Mouse (Mus musculus): ENCODE data around the gene Vmn1r28. TPM values are rescaled to one million over a fixed set of nuclear protein-coding genes. Genes with fewer than 3 reads are reported as not detected.
"Not testable (repeated sequence)": the region's sequence is repeated elsewhere in the genome, so short reads cannot be mapped to it uniquely, and the experiment has no call there.

The Vmn1r28 gene
- polyA plus RNA-seq (2015; fragmentation: Nextera tagmentation; extraction: Ambion mirVana) = not detected in 2 replicates

DNA sequence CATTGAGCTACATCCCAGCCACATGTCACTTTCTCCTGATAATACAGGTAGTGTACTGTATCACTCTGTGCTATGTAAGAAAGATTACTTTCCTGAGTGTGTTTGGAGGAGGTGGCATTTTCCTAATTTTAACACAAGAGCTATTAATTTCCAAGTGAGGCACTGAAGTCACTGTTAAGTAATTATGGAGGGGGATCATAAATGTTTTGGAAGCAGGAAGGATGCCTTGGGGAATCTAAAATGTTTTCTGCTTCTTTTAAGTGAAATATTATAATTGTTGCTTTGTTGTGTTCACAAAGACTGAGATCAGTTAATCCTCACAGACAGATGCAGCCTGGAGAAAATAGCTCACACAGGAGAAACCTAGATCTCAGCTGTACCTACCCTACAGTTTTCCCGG, at the start of gene Vmn1r28:
Vmn1r28 (plus strand) TSS at position 301 of the 400 bp plus-strand sequence.
- Histone ChIP-seq H3K9me3 (no peaks in the 10 kb centered on the region), H3K4me2 (no peak within 1 kb of the TSS), H3K27ac (no peak within 1 kb of the TSS), H3K36me3 (no peaks in the 10 kb centered on the region), H3K9ac (no peak within 1 kb of the TSS), H3K4me3 (no peak within 1 kb of the TSS), H3K4me1 (no peaks in the 10 kb centered on the region), H3K27me3 (no peaks in the 10 kb centered on the region)
- WGBS = 88% methylated on average over 1 of the region's 1 CpGs
- no peak for ATAC-seq (ENCODE audit: insufficient number of reproducible peaks, insufficient read depth, low FRiP score, low TSS enrichment, low read depth)

DNA sequence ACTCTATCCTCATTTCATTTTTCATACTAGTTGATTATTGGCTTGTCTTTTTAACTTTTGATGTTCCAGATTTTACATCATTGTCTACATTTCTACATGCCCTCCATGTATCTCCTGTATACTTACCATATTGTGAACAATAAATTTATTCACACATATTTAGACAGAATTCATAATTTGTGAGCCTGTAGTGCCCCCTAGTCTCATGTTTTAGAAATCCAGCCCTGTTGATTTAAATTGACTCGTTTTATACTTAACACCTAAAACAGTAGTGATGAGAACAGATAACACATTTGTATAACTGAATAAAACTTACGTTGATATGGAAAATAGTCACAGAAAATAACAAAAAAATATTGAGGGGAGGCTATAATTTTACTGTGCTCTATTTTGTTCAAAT, 45.7 kb upstream of the Vmn1r28 start:
- H3K4me1 ChIP-seq = no peaks in the 10 kb centered on the region
- 78% methylated on average over 2 of the region's 2 CpGs for WGBS
- no peak overlapping the region for H3K27ac ChIP-seq
- H3K4me2 ChIP-seq = no peak overlapping the region
- no peak overlapping the region for H3K4me3 ChIP-seq
- H3K9me3 ChIP-seq = no peaks in the 10 kb centered on the region
- no peak overlapping the region for H3K9ac ChIP-seq
- no peaks in the 10 kb centered on the region for H3K27me3 ChIP-seq
- H3K36me3 ChIP-seq = no peaks in the 10 kb centered on the region
- ATAC-seq (ENCODE audit: insufficient number of reproducible peaks, insufficient read depth, low FRiP score, low TSS enrichment, low read depth) = no peak

GRCm38 (mm10) chr6:58218721-58219120, 43.1 kb upstream of the Vmn1r28 start, which contains the start of gene Vmn1r27:
Vmn1r27 (minus strand) TSS chr6:58218821.
- H3K9ac ChIP-seq = no peak within 1 kb of the TSS
- no peak within 1 kb of the TSS for H3K4me2 ChIP-seq
- no peaks in the 10 kb centered on the region for H3K27me3 ChIP-seq
- 79% methylated on average over 2 of the region's 2 CpGs for WGBS
- no peaks in the 10 kb centered on the region for H3K36me3 ChIP-seq
- H3K4me3 ChIP-seq = no peak within 1 kb of the TSS
- H3K4me1 ChIP-seq = no peaks in the 10 kb centered on the region
- no peak within 1 kb of the TSS for H3K27ac ChIP-seq
- H3K9me3 ChIP-seq = no peaks in the 10 kb centered on the region
- no peak for ATAC-seq (ENCODE audit: insufficient number of reproducible peaks, insufficient read depth, low FRiP score, low TSS enrichment, low read depth)

- not testable (repeated sequence) for H3K9ac ChIP-seq; H3K4me2 ChIP-seq; H3K27me3 ChIP-seq; H3K4me3 ChIP-seq; H3K9me3 ChIP-seq; H3K27ac ChIP-seq; H3K4me1 ChIP-seq; H3K36me3 ChIP-seq; ATAC-seq (ENCODE audit: insufficient number of reproducible peaks, insufficient read depth, low FRiP score, low TSS enrichment, low read depth)
- 96% methylated on average over 1 of the region's 1 CpGs for WGBS
Measured at GRCm38 (mm10) chr6:58279661-58280060, 17.8 kb downstream of the Vmn1r28 start.

DNA sequence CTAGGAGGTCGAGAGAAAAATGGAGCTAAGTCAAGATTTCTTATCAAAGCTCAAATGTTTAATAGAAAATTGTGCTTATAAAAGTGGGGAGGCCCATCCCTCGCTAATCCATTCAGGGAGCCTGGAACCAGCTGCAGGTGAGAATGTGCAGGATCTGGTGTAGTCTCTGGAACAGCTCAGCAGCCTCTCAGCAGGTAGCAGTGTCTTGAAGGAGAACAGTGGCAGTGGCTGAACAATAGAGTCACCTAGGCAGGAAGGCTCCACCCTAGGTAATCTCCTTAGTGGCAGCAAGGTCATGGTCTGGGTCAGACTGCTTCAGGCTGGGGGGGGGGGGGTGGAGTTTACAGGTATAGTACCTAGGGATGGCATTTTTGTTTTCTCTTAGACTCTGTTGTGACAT, 30.4 kb downstream of the Vmn1r28 start:
- no peaks in the 10 kb centered on the region for H3K27me3 ChIP-seq
- no peaks in the 10 kb centered on the region for H3K9me3 ChIP-seq
- no peak for ATAC-seq (ENCODE audit: insufficient number of reproducible peaks, insufficient read depth, low FRiP score, low TSS enrichment, low read depth)
- no peak overlapping the region for H3K4me3 ChIP-seq
- no peak overlapping the region for H3K27ac ChIP-seq
- H3K9ac ChIP-seq = no peak overlapping the region
- H3K4me1 ChIP-seq = no peaks in the 10 kb centered on the region
- 65% methylated on average over 2 of the region's 2 CpGs for WGBS
- H3K4me2 ChIP-seq = no peak overlapping the region
- H3K36me3 ChIP-seq = no peaks in the 10 kb centered on the region

DNA sequence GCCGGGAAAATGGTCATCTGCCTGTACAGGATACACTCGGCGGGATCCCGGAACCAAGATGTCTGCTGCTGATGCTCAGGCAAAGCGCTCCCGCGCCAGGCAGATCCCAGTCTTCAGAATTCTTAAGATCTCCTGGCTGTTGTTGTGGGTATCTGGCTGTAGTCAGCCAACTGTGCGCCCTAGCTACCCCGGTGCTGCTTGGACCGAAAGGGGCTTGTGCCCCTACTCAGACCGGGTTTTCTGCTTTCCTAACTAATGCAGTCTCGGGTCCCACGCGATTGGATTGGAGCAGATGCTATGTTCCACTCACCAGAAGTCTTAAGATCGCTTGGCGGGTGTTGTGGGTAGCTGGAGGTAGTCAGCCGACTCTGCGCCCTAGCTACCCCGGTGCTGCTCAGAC, 36.7 kb downstream of the Vmn1r28 start:
- not testable (repeated sequence) for H3K4me2 ChIP-seq; H3K4me3 ChIP-seq; H3K9me3 ChIP-seq; H3K4me1 ChIP-seq; H3K27me3 ChIP-seq; H3K36me3 ChIP-seq; H3K27ac ChIP-seq; ATAC-seq (ENCODE audit: insufficient number of reproducible peaks, insufficient read depth, low FRiP score, low TSS enrichment, low read depth); H3K9ac ChIP-seq
- 82% methylated on average over 19 of the region's 19 CpGs for WGBS

GRCm38 (mm10) chr6:58301249-58301648, 39.4 kb downstream of the Vmn1r28 start, which contains the start of gene Vmn1r29:
Vmn1r29 (plus strand) TSS chr6:58301549.
- Histone ChIP-seq H3K4me2 (no peak within 1 kb of the TSS), H3K9me3 (no peaks in the 10 kb centered on the region), H3K27me3 (no peaks in the 10 kb centered on the region)

More at GRCm38 (mm10) chr6:58301249-58301648, 39.4 kb downstream of the Vmn1r28 start, which contains the start of gene Vmn1r29:
- Histone ChIP-seq H3K4me3 (no peak within 1 kb of the TSS), H3K27ac (no peak within 1 kb of the TSS), H3K4me1 (no peaks in the 10 kb centered on the region), H3K9ac (no peak within 1 kb of the TSS), H3K36me3 (no peaks in the 10 kb centered on the region)
- ATAC-seq (ENCODE audit: insufficient number of reproducible peaks, insufficient read depth, low FRiP score, low TSS enrichment, low read depth) = no peak

Other genes with a start within 250 kb of the Vmn1r28 start
- not detected in 2 replicates for gene Vmn1r26, start 246.9 kb upstream of the Vmn1r28 start, polyA plus RNA-seq (2015; fragmentation: Nextera tagmentation; extraction: Ambion mirVana)
- gene Vmn1r27, start 43.2 kb upstream of the Vmn1r28 start, polyA plus RNA-seq (2015; fragmentation: Nextera tagmentation; extraction: Ambion mirVana) = not detected in 2 replicates
- not detected in 2 replicates for gene Vmn1r29, start 39.5 kb downstream of the Vmn1r28 start, polyA plus RNA-seq (2015; fragmentation: Nextera tagmentation; extraction: Ambion mirVana)
- gene Vmn1r30, start 181.3 kb downstream of the Vmn1r28 start, polyA plus RNA-seq (2015; fragmentation: Nextera tagmentation; extraction: Ambion mirVana) = not detected in 2 replicates
- not detected in 2 replicates for gene Vmn1r31, start 213.3 kb downstream of the Vmn1r28 start, polyA plus RNA-seq (2015; fragmentation: Nextera tagmentation; extraction: Ambion mirVana)

All from embryonic facial prominence, embryonic 13.5 days (tissue).